Mouse (Mus musculus) embryonic facial prominence, embryonic 10.5 days (tissue): ENCODE data around the gene 2810006K23Rik. TPM values are rescaled to one million over a fixed set of nuclear protein-coding genes. Genes with fewer than 3 reads are reported as not detected.
"Not testable (repeated sequence)": the region's sequence is repeated elsewhere in the genome, so short reads cannot be mapped to it uniquely, and the experiment has no call there.

Experiments used
- DNase-seq: peaks from one replicate; pipeline ENCODE4 v3.0.0-alpha.2; 2017; ENCODE audit warnings: low spot score
- H3K27ac ChIP-seq: fragments of 300-500 bp; sonication (generic); replicated peaks from 2 replicates; pipeline ENCODE4 v1.5.1; 2016; ENCODE audit warnings: mild to moderate bottlenecking
- H3K27me3 ChIP-seq: fragments of 300-500 bp; sonication (generic); replicated peaks from 2 replicates; pipeline ENCODE4 v1.6.1; 2016; ENCODE audit warnings: low read depth, mild to moderate bottlenecking; ENCODE audit not compliant: poor library complexity, severe bottlenecking
- H3K36me3 ChIP-seq: fragments of 300-500 bp; sonication (generic); replicated peaks from 2 replicates; pipeline ENCODE4 v1.6.1; 2016; ENCODE audit warnings: mild to moderate bottlenecking, moderate library complexity
- H3K4me1 ChIP-seq: fragments of 300-500 bp; sonication (generic); 2 replicates; pipeline ENCODE4 v1.6.1; 2016
- H3K4me3 ChIP-seq: fragments of 300-500 bp; sonication (generic); 2 replicates; pipeline ENCODE4 v1.5.1; 2016; ENCODE audit warnings: mild to moderate bottlenecking, moderate library complexity
- H3K9me3 ChIP-seq: fragments of 300-500 bp; sonication (generic); 2 replicates; pipeline ENCODE4 v1.6.1; 2016; ENCODE audit warnings: mild to moderate bottlenecking
- WGBS: fragments of 180-500 bp; shearing (Covaris S2); methylation state at CpG from one replicate; pipeline ENCODE4 v1.1.7; 2016; 5-methylcytosine and 5-hydroxymethylcytosine counted together
- polyA plus RNA-seq: library from polyadenylated mRNA; unstranded; fragments of >200 nt; fragmentation: Nextera tagmentation; extraction: Ambion mirVana; gene quantifications from 2 replicates; pipeline ENCODE4 v1.2.1, GENCODE M21; 2016

2810006K23Rik gene
- polyA plus RNA-seq, 1 experiment from 2014 or later = 20.9 TPM

GRCm38 (mm10) chr5:124351111-124351560, 23.2 kb downstream of the 2810006K23Rik start:
- WGBS = 33% methylated on average over 7 of the region's 7 CpGs
- Histone ChIP-seq H3K9me3 (no peaks in the 10 kb centered on the region), H3K36me3 (peaks cover 61% of the 10 kb centered on the region)

GRCm38 (mm10) chr5:124351604-124352003, 23.7 kb downstream of the 2810006K23Rik start:
- Histone ChIP-seq H3K9me3 (no peaks in the 10 kb centered on the region), H3K27me3 (no peaks in the 10 kb centered on the region), H3K4me1 (peaks cover 33% of the 10 kb centered on the region), H3K4me3 (peak overlapping the region; percentile 96), H3K27ac (peak overlapping the region; percentile 100), H3K36me3 (peaks cover 56% of the 10 kb centered on the region)
- no peak for DNase-seq
- 44% methylated on average over 3 of the region's 3 CpGs for WGBS

More at GRCm38 (mm10) chr5:124351111-124351560, 23.2 kb downstream of the 2810006K23Rik start:
- Histone ChIP-seq H3K27ac (peak overlapping the region; percentile 100), H3K4me3 (peak overlapping the region; percentile 96), H3K4me1 (peaks cover 33% of the 10 kb centered on the region), H3K27me3 (no peaks in the 10 kb centered on the region)
- DNase-seq = peak; percentile 69

- WGBS = under 1% methylated on average over 30 of the region's 30 CpGs
These were observed 24.4 kb downstream of the 2810006K23Rik start for GRCm38 (mm10) chr5:124352141-124352920.

GRCm38 (mm10) chr5:124353011-124353725, 25.3 kb downstream of the 2810006K23Rik start:
- Histone ChIP-seq H3K27me3 (no peaks in the 10 kb centered on the region), H3K4me1 (peaks cover 33% of the 10 kb centered on the region), H3K9me3 (no peaks in the 10 kb centered on the region), H3K36me3 (peaks cover 41% of the 10 kb centered on the region), H3K27ac (peak overlapping the region; percentile 100), H3K4me3 (peak overlapping the region; percentile 96)
- under 1% methylated on average over 32 of the region's 32 CpGs for WGBS
- DNase-seq = peak; percentile 65

More at GRCm38 (mm10) chr5:124352141-124352920, 24.4 kb downstream of the 2810006K23Rik start:
- no peaks in the 10 kb centered on the region for H3K27me3 ChIP-seq
- peaks cover 49% of the 10 kb centered on the region for H3K36me3 ChIP-seq
- peak overlapping the region; percentile 100 for H3K27ac ChIP-seq
- DNase-seq = peak; percentile 97
- no peaks in the 10 kb centered on the region for H3K9me3 ChIP-seq
- H3K4me3 ChIP-seq = peak overlapping the region; percentile 96
- H3K4me1 ChIP-seq = peaks cover 33% of the 10 kb centered on the region

GRCm38 (mm10) chr5:124353726-124354547, 26.0 kb downstream of the 2810006K23Rik start:
- Histone ChIP-seq H3K9me3 (no peaks in the 10 kb centered on the region), H3K27ac (peak overlapping the region; percentile 100), H3K36me3 (peaks cover 34% of the 10 kb centered on the region), H3K4me1 (peaks cover 33% of the 10 kb centered on the region), H3K27me3 (no peaks in the 10 kb centered on the region), H3K4me3 (peak overlapping the region; percentile 96)
- peak; percentile 75 for DNase-seq
- WGBS = 2% methylated on average over 120 of the region's 132 CpGs

GRCm38 (mm10) chr5:124354574-124355424, 26.9 kb downstream of the 2810006K23Rik start:
- peak overlapping the region; percentile 96 for H3K4me3 ChIP-seq
- H3K4me1 ChIP-seq = peaks cover 33% of the 10 kb centered on the region
- peaks cover 25% of the 10 kb centered on the region for H3K36me3 ChIP-seq
- no peaks in the 10 kb centered on the region for H3K27me3 ChIP-seq
- under 1% methylated on average over 60 of the region's 60 CpGs for WGBS
- H3K9me3 ChIP-seq = no peaks in the 10 kb centered on the region
- DNase-seq = peak; percentile 77
- H3K27ac ChIP-seq = peak overlapping the region; percentile 100

GRCm38 (mm10) chr5:124355425-124355959, 27.6 kb downstream of the 2810006K23Rik start:
- Histone ChIP-seq H3K36me3 (peaks cover 18% of the 10 kb centered on the region), H3K9me3 (no peaks in the 10 kb centered on the region), H3K4me3 (peak overlapping the region; percentile 96), H3K27me3 (no peaks in the 10 kb centered on the region), H3K4me1 (peaks cover 27% of the 10 kb centered on the region), H3K27ac (peak overlapping the region; percentile 100; the same call in 1 of the 2 replicates)
- no peak for DNase-seq
- WGBS = 4% methylated on average over 12 of the region's 12 CpGs

GRCm38 (mm10) chr5:124356695-124357094, 28.8 kb downstream of the 2810006K23Rik start:
- WGBS = 48% methylated on average over 3 of the region's 3 CpGs

GRCm38 (mm10) chr5:124359641-124360040, 31.8 kb downstream of the 2810006K23Rik start:
- WGBS = 77% methylated on average over 2 of the region's 2 CpGs
- H3K4me3 ChIP-seq = no peak overlapping the region

More at GRCm38 (mm10) chr5:124356695-124357094, 28.8 kb downstream of the 2810006K23Rik start:
- no peak for DNase-seq
- H3K27ac ChIP-seq = no peak overlapping the region
- H3K36me3 ChIP-seq = peaks cover 6% of the 10 kb centered on the region; the same call in 1 of the 2 replicates
- no peaks in the 10 kb centered on the region for H3K27me3 ChIP-seq
- no peak overlapping the region for H3K4me3 ChIP-seq
- H3K9me3 ChIP-seq = no peaks in the 10 kb centered on the region
- H3K4me1 ChIP-seq = peaks cover 15% of the 10 kb centered on the region

GRCm38 (mm10) chr5:124362982-124363381, 35.1 kb downstream of the 2810006K23Rik start, which contains the start of gene Cdk2ap1:
TSS of gene Cdk2ap1 (minus strand) at chr5:124363082.
- H3K9me3 ChIP-seq, H3K4me1 ChIP-seq, H3K4me3 ChIP-seq, H3K27me3 ChIP-seq, DNase-seq, H3K27ac ChIP-seq: not testable (repeated sequence)
- 91% methylated on average over 5 of the region's 5 CpGs for WGBS
- H3K36me3 ChIP-seq = peaks cover 12% of the 10 kb centered on the region

More at GRCm38 (mm10) chr5:124359641-124360040, 31.8 kb downstream of the 2810006K23Rik start:
- DNase-seq = no peak
- Histone ChIP-seq H3K36me3 (no peaks in the 10 kb centered on the region), H3K9me3 (no peaks in the 10 kb centered on the region), H3K27me3 (no peaks in the 10 kb centered on the region), H3K4me1 (peaks cover 6% of the 10 kb centered on the region; the same call in 1 of the 2 replicates), H3K27ac (no peak overlapping the region)
